Mouse (Mus musculus) G1E (cell line): ENCODE data around the gene Chpt1.

Source experiments
- CTCF ChIP-seq: IDR thresholded peaks from 2 replicates; pipeline ENCODE4 v1.5.1; 2012; ENCODE audit warnings: low read depth, low read length, inconsistent platforms, mixed read lengths
- GATA1 ChIP-seq: IDR thresholded peaks from 2 replicates; pipeline ENCODE4 v1.6.1; 2012; ENCODE audit warnings: borderline replicate concordance, low read length, inconsistent platforms, mixed read lengths
- POLR2AphosphoS5 ChIP-seq: IDR thresholded peaks from 2 replicates; pipeline ENCODE4 v1.6.1; 2012; ENCODE audit warnings: low read depth, low read length, inconsistent platforms; ENCODE audit not compliant: insufficient replicate concordance

DNA sequence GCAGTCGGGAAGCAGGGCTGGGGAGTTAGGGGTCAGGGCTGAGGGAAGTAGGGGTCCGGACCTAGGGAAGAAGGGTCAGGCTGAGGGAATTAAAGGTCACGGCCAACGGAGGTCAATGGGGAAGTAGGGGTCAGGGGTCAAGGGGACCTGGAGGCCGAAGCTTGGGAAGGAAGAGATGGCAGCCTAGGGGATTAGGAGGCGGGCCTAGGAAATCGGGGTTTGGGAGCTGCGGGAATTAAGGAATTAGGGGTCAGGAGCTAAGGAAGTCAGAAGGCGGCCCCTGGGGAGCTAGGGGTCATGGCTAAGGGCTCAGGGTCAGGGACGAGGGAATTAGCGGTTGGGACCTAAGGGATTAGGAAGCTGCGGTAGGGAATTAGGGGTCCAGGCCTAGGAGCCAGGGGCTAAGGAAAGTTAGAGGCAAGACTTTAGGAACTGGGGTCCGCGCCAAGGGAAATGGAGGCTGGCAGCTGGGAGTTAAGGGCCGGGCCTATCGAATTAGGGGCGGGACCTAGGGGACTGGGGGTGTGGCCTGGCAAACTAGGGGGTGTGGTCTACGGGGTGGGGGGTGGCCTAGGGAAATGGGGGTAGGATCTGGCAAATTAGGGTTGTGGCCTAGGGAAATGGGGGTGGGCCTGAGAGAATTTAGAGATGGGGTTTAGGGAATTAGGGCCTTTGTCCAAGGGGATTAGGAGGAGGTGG lies 43.6 kb downstream of the Chpt1 start:
- TF ChIP-seq CTCF (no peak), POLR2AphosphoS5 (no peak), GATA1 (no peak)
